Mouse (Mus musculus) forebrain, embryonic 12.5 days (tissue): ENCODE results near the gene Cmip. TPM values are rescaled to one million over a fixed set of nuclear protein-coding genes. Genes with fewer than 3 reads are reported as not detected.
A peak's percentile ranks its signal among the peaks of the same experiment; 100 is the strongest.

Source experiments
- ATAC-seq: fragments of 200-750 bp; cut with Nextera tagmentation; 2 replicates; pipeline ENCODE4 v1.8.0; 2017; ENCODE audit warnings: moderate TSS enrichment; ENCODE audit not compliant: low FRiP score
- H3K27ac ChIP-seq: fragments of 300-500 bp; sonication (generic); 2 replicates; pipeline ENCODE4 v1.5.1; 2016; ENCODE audit warnings: mild to moderate bottlenecking
- H3K27me3 ChIP-seq: fragments of 300-500 bp; sonication (generic); 2 replicates; pipeline ENCODE4 v1.6.1; 2016; ENCODE audit warnings: mild to moderate bottlenecking
- H3K36me3 ChIP-seq: fragments of 300-500 bp; sonication (generic); replicated peaks from 2 replicates; pipeline ENCODE4 v1.6.1; 2016; ENCODE audit warnings: mild to moderate bottlenecking
- H3K4me1 ChIP-seq: fragments of 300-500 bp; sonication (generic); 2 replicates; pipeline ENCODE4 v1.6.1; 2016
- H3K4me2 ChIP-seq: fragments of 300-500 bp; sonication (generic); 2 replicates; pipeline ENCODE4 v1.6.1; 2016; ENCODE audit warnings: mild to moderate bottlenecking, moderate library complexity
- H3K4me3 ChIP-seq: fragments of 300-500 bp; sonication (generic); replicated peaks from 2 replicates; pipeline ENCODE4 v1.5.1; 2016; ENCODE audit warnings: mild to moderate bottlenecking
- H3K9ac ChIP-seq: fragments of 300-500 bp; sonication (generic); 2 replicates; pipeline ENCODE4 v1.6.1; 2016; ENCODE audit warnings: mild to moderate bottlenecking
- H3K9me3 ChIP-seq: fragments of 300-500 bp; sonication (generic); 2 replicates; pipeline ENCODE4 v1.6.1; 2016
- WGBS: fragments of 180-500 bp; shearing (Covaris S2); methylation state at CpG from one replicate; pipeline ENCODE4 v1.1.7; 2016; 5-methylcytosine and 5-hydroxymethylcytosine counted together
- polyA plus RNA-seq: library from polyadenylated mRNA; unstranded; fragments of >200 nt; fragmentation: Nextera tagmentation; extraction: Ambion mirVana; gene quantifications from 2 replicates; pipeline ENCODE4 v1.2.1, GENCODE M21; 2016

The Cmip gene
- polyA plus RNA-seq, 1 experiment from 2014 or later: 30.5 TPM

- WGBS: 90% methylated on average over 10 of the region's 10 CpGs
- ATAC-seq: no peak
These were observed 106.4 kb downstream of the Cmip start for GRCm38 (mm10) chr8:117363291-117363690.

GRCm38 (mm10) chr8:117364374-117365160, 107.7 kb downstream of the Cmip start:
- H3K36me3 ChIP-seq: no peaks in the 10 kb centered on the region
- H3K9ac ChIP-seq: no peak overlapping the region
- no peak overlapping the region for H3K27ac ChIP-seq
- H3K4me2 ChIP-seq: no peak overlapping the region
- no peak overlapping the region for H3K4me3 ChIP-seq
- ATAC-seq: no peak
- H3K9me3 ChIP-seq: no peaks in the 10 kb centered on the region
- H3K4me1 ChIP-seq: peaks cover 6% of the 10 kb centered on the region; the same call in 1 of the 2 replicates
- 91% methylated on average over 19 of the region's 19 CpGs for WGBS
- H3K27me3 ChIP-seq: no peaks in the 10 kb centered on the region

More at GRCm38 (mm10) chr8:117363291-117363690, 106.4 kb downstream of the Cmip start:
- Histone ChIP-seq H3K4me2 (no peak overlapping the region), H3K27me3 (no peaks in the 10 kb centered on the region), H3K27ac (no peak overlapping the region), H3K9ac (no peak overlapping the region), H3K36me3 (no peaks in the 10 kb centered on the region), H3K4me3 (no peak overlapping the region), H3K4me1 (peaks cover 4% of the 10 kb centered on the region; the same call in 1 of the 2 replicates), H3K9me3 (no peaks in the 10 kb centered on the region)

- Histone ChIP-seq H3K27me3 (no peaks in the 10 kb centered on the region), H3K4me2 (no peak overlapping the region), H3K4me1 (peaks cover 25% of the 10 kb centered on the region), H3K4me3 (no peak overlapping the region), H3K9ac (no peak overlapping the region), H3K9me3 (no peaks in the 10 kb centered on the region), H3K27ac (0 out of 2 replicates have a peak overlapping the region, but pooled peaks have one; percentile 9), H3K36me3 (no peaks in the 10 kb centered on the region)
- no peak for ATAC-seq
- 61% methylated on average over 7 of the region's 7 CpGs for WGBS
These were observed 109.6 kb downstream of the Cmip start for GRCm38 (mm10) chr8:117366475-117366874.

GRCm38 (mm10) chr8:117367441-117367840, 110.6 kb downstream of the Cmip start:
- H3K27me3 ChIP-seq: no peaks in the 10 kb centered on the region
- H3K27ac ChIP-seq: no peak overlapping the region
- H3K4me2 ChIP-seq: no peak overlapping the region
- WGBS: 93% methylated on average over 8 of the region's 8 CpGs
- no peak for ATAC-seq
- H3K9me3 ChIP-seq: no peaks in the 10 kb centered on the region
- H3K4me1 ChIP-seq: peaks cover 34% of the 10 kb centered on the region
- H3K9ac ChIP-seq: no peak overlapping the region
- no peak overlapping the region for H3K4me3 ChIP-seq
- H3K36me3 ChIP-seq: no peaks in the 10 kb centered on the region

- ATAC-seq: no peak
- Histone ChIP-seq H3K4me2 (no peak overlapping the region), H3K4me1 (peaks cover 41% of the 10 kb centered on the region), H3K9ac (no peak overlapping the region), H3K27ac (no peak overlapping the region), H3K4me3 (no peak overlapping the region), H3K27me3 (no peaks in the 10 kb centered on the region), H3K9me3 (no peaks in the 10 kb centered on the region), H3K36me3 (no peaks in the 10 kb centered on the region)
- WGBS: 85% methylated on average over 8 of the region's 8 CpGs
These were observed 111.9 kb downstream of the Cmip start for GRCm38 (mm10) chr8:117368781-117369180.

- Histone ChIP-seq H3K9me3 (no peaks in the 10 kb centered on the region), H3K36me3 (no peaks in the 10 kb centered on the region), H3K4me2 (no peak overlapping the region), H3K9ac (no peak overlapping the region), H3K27me3 (no peaks in the 10 kb centered on the region), H3K27ac (no peak overlapping the region), H3K4me3 (no peak overlapping the region), H3K4me1 (peaks cover 41% of the 10 kb centered on the region)
- WGBS: 68% methylated on average over 8 of the region's 8 CpGs
- ATAC-seq: no peak
These were observed 113.1 kb downstream of the Cmip start for GRCm38 (mm10) chr8:117370009-117370408.

- 0 out of 2 replicates have a peak, but pooled peaks have one; percentile 11 for ATAC-seq
- Histone ChIP-seq H3K27ac (0 out of 2 replicates have a peak overlapping the region, but pooled peaks have one; percentile 59), H3K4me3 (no peak overlapping the region), H3K27me3 (no peaks in the 10 kb centered on the region), H3K36me3 (no peaks in the 10 kb centered on the region), H3K4me2 (no peak overlapping the region), H3K9me3 (no peaks in the 10 kb centered on the region), H3K4me1 (peaks cover 41% of the 10 kb centered on the region), H3K9ac (no peak overlapping the region)
- WGBS: 76% methylated on average over 7 of the region's 7 CpGs
These were observed 114.3 kb downstream of the Cmip start for GRCm38 (mm10) chr8:117371189-117371588.

- Histone ChIP-seq H3K9ac (no peak overlapping the region), H3K4me1 (peaks cover 41% of the 10 kb centered on the region), H3K9me3 (no peaks in the 10 kb centered on the region), H3K36me3 (no peaks in the 10 kb centered on the region), H3K27me3 (no peaks in the 10 kb centered on the region), H3K4me2 (no peak overlapping the region), H3K4me3 (no peak overlapping the region), H3K27ac (peak overlapping the region; percentile 59; the same call in 1 of the 2 replicates)
- peak; percentile 56 for ATAC-seq
- WGBS: 67% methylated on average over 12 of the region's 12 CpGs
These were observed 115.2 kb downstream of the Cmip start for GRCm38 (mm10) chr8:117372070-117372469.

- peaks cover 2% of the 10 kb centered on the region; the same call in 1 of the 2 replicates for H3K36me3 ChIP-seq
- H3K9ac ChIP-seq: no peak overlapping the region
- no peak overlapping the region for H3K4me2 ChIP-seq
- no peaks in the 10 kb centered on the region for H3K9me3 ChIP-seq
- H3K4me3 ChIP-seq: no peak overlapping the region
- H3K27ac ChIP-seq: no peak overlapping the region
- no peak for ATAC-seq
- 84% methylated on average over 11 of the region's 11 CpGs for WGBS
- no peaks in the 10 kb centered on the region for H3K27me3 ChIP-seq
- peaks cover 36% of the 10 kb centered on the region for H3K4me1 ChIP-seq
These were observed 116.2 kb downstream of the Cmip start for GRCm38 (mm10) chr8:117373001-117373428.

- ATAC-seq: no peak
- H3K4me3 ChIP-seq: no peak overlapping the region
- H3K36me3 ChIP-seq: peaks cover 8% of the 10 kb centered on the region; the same call in 1 of the 2 replicates
- WGBS: 75% methylated on average over 3 of the region's 3 CpGs
- no peak overlapping the region for H3K27ac ChIP-seq
- H3K4me2 ChIP-seq: no peak overlapping the region
- H3K4me1 ChIP-seq: peaks cover 44% of the 10 kb centered on the region
- no peaks in the 10 kb centered on the region for H3K27me3 ChIP-seq
- H3K9me3 ChIP-seq: no peaks in the 10 kb centered on the region
- no peak overlapping the region for H3K9ac ChIP-seq
These were observed 117.2 kb downstream of the Cmip start for GRCm38 (mm10) chr8:117374087-117374486.

- Histone ChIP-seq H3K27ac (no peak overlapping the region), H3K36me3 (peaks cover 8% of the 10 kb centered on the region), H3K4me3 (no peak overlapping the region), H3K4me2 (no peak overlapping the region), H3K9ac (no peak overlapping the region), H3K9me3 (no peaks in the 10 kb centered on the region), H3K4me1 (peaks cover 21% of the 10 kb centered on the region), H3K27me3 (no peaks in the 10 kb centered on the region)
- WGBS: 48% methylated on average over 16 of the region's 16 CpGs
- no peak for ATAC-seq
These were observed 120.1 kb downstream of the Cmip start for GRCm38 (mm10) chr8:117376997-117377396.

GRCm38 (mm10) chr8:117378625-117379024, 121.8 kb downstream of the Cmip start:
- WGBS: 85% methylated on average over 7 of the region's 7 CpGs
- no peak; the same call in 1 of the 2 replicates for ATAC-seq
- Histone ChIP-seq H3K4me2 (no peak overlapping the region), H3K9me3 (no peaks in the 10 kb centered on the region), H3K9ac (no peak overlapping the region), H3K36me3 (peaks cover 12% of the 10 kb centered on the region), H3K4me3 (no peak overlapping the region), H3K4me1 (peaks cover 10% of the 10 kb centered on the region), H3K27ac (0 out of 2 replicates have a peak overlapping the region, but pooled peaks have one; percentile 32), H3K27me3 (no peaks in the 10 kb centered on the region)
